Mouse (Mus musculus) forebrain, embryonic 12.5 days (tissue): ENCODE data around the gene Cdc42bpg. TPM values are rescaled to one million over a fixed set of nuclear protein-coding genes. Genes with fewer than 3 reads are reported as not detected.
A peak's percentile ranks its signal among the peaks of the same experiment; 100 is the strongest.
"Not testable (repeated sequence)": the region's sequence is repeated elsewhere in the genome, so short reads cannot be mapped to it uniquely, and the experiment has no call there.

ENCODE experiments used
- ATAC-seq: fragments of 200-750 bp; cut with Nextera tagmentation; 2 replicates; pipeline ENCODE4 v1.8.0; 2017; ENCODE audit warnings: moderate TSS enrichment; ENCODE audit not compliant: low FRiP score
- H3K27ac ChIP-seq: fragments of 300-500 bp; sonication (generic); 2 replicates; pipeline ENCODE4 v1.5.1; 2016; ENCODE audit warnings: mild to moderate bottlenecking
- H3K27me3 ChIP-seq: fragments of 300-500 bp; sonication (generic); 2 replicates; pipeline ENCODE4 v1.6.1; 2016; ENCODE audit warnings: mild to moderate bottlenecking
- H3K36me3 ChIP-seq: fragments of 300-500 bp; sonication (generic); replicated peaks from 2 replicates; pipeline ENCODE4 v1.6.1; 2016; ENCODE audit warnings: mild to moderate bottlenecking
- H3K4me1 ChIP-seq: fragments of 300-500 bp; sonication (generic); 2 replicates; pipeline ENCODE4 v1.6.1; 2016
- H3K4me2 ChIP-seq: fragments of 300-500 bp; sonication (generic); 2 replicates; pipeline ENCODE4 v1.6.1; 2016; ENCODE audit warnings: mild to moderate bottlenecking, moderate library complexity
- H3K4me3 ChIP-seq: fragments of 300-500 bp; sonication (generic); replicated peaks from 2 replicates; pipeline ENCODE4 v1.5.1; 2016; ENCODE audit warnings: mild to moderate bottlenecking
- H3K9ac ChIP-seq: fragments of 300-500 bp; sonication (generic); 2 replicates; pipeline ENCODE4 v1.6.1; 2016; ENCODE audit warnings: mild to moderate bottlenecking
- H3K9me3 ChIP-seq: fragments of 300-500 bp; sonication (generic); 2 replicates; pipeline ENCODE4 v1.6.1; 2016
- WGBS: fragments of 180-500 bp; shearing (Covaris S2); methylation state at CpG from one replicate; pipeline ENCODE4 v1.1.7; 2016; 5-methylcytosine and 5-hydroxymethylcytosine counted together
- polyA plus RNA-seq: library from polyadenylated mRNA; unstranded; fragments of >200 nt; fragmentation: Nextera tagmentation; extraction: Ambion mirVana; gene quantifications from 2 replicates; pipeline ENCODE4 v1.2.1, GENCODE M21; 2016

The Cdc42bpg gene
- polyA plus RNA-seq, 1 experiment from 2014 or later, result 0.36 TPM

DNA sequence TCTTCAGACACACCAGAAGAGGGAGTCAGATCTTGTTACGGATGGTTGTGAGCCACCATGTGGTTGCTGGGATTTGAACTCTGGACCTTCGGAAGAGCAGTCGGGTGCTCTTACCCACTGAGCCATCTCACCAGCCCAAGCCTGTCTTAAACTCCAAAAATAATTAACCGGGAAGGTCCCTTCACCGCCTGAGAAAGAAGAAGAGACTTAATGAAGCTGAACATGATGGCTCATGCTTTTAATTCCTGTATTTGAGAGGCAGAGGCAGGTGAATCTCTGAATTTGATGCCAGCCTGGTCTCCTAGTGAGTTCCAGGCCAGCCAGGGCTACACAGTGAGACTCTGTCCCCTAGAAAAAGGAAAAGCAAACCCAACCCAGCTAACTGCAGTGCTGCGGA, 15.5 kb upstream of the Cdc42bpg start:
- H3K4me3 ChIP-seq, H3K9ac ChIP-seq, H3K27ac ChIP-seq, ATAC-seq, H3K27me3 ChIP-seq, H3K4me1 ChIP-seq, H3K4me2 ChIP-seq, H3K9me3 ChIP-seq: not testable (repeated sequence)
- peaks cover 76% of the 10 kb centered on the region for H3K36me3 ChIP-seq
- 94% methylated on average over 5 of the region's 6 CpGs for WGBS

DNA sequence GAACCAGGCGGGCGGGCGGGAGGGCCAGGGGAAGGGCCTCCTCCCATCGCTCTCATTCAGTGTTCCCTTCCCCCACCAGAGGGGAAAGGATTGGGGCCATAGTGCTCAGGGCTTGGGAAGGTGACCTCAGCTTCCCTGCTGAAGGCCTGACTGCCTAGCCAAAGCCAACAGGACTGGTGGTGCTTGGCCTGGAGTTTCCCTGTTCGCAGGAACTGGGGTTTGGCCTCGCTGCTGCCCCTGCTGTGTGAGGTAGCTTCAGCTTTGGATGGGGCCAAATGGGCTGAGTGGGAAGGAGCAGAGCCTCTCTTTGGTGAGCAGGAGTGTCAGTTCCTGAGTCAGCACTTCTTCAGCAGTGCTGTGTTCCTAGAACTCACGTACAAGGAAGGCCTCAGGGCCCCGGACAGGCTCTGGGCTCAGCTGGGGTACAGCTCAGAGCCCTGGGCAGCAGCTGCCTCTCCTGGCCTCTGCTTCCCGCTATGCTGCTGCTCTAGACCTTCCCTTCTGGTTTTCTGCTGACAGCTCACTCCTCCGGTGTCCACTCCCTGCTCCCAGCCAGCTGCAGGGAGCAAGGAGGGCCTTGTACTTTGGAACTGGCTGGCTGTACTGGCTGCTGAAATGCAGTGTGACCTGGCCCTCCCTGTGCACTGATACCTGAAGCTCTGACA, 15.0 kb upstream of the Cdc42bpg start:
- Histone ChIP-seq H3K9me3 (no peaks in the 10 kb centered on the region), H3K36me3 (peaks cover 76% of the 10 kb centered on the region), H3K27me3 (no peaks in the 10 kb centered on the region), H3K4me1 (peaks cover 4% of the 10 kb centered on the region; the same call in 1 of the 2 replicates), H3K27ac (no peak overlapping the region), H3K9ac (no peak overlapping the region), H3K4me2 (no peak overlapping the region), H3K4me3 (no peak overlapping the region)
- WGBS, result 79% methylated on average over 10 of the region's 10 CpGs
- ATAC-seq, result no peak

DNA sequence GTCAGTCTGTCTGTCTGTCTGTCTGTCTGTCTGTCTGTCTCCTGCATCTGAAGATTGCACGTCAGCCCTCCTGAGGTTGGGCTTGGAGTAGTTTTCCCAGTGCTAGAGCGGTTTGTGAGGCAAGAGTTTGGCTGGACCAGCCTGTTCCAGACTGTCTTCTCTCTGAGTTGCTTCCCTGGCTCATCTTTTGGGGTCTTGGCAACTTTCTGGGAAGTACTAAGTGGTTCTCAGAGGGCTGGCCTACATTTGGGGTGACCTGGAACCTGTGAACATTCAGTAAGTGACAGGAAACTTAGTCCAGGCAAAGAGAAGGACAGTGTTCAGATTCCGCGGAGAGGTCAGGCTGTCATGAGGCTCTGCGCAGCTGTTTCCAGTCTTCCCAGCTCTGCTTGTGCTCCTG, 14.0 kb upstream of the Cdc42bpg start:
- peaks cover 76% of the 10 kb centered on the region for H3K36me3 ChIP-seq
- WGBS, result 89% methylated on average over 5 of the region's 5 CpGs

DNA sequence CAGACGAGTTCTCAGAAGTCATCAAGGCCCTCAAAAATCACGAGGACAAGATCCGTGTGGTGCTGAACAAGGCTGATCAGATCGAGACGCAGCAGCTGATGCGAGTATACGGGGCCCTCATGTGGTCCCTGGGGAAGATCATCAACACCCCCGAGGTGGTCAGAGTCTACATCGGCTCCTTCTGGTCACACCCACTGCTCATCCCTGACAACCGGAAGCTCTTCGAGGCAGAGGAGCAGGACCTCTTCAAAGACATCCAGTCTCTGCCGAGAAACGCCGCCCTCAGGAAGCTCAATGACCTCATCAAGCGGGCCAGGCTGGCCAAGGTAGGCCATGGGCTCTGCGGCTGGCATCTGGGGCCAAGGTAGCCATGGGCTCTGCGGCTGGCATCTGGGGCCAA, 12.0 kb upstream of the Cdc42bpg start:
- peaks cover 88% of the 10 kb centered on the region for H3K36me3 ChIP-seq
- ATAC-seq, result no peak
- no peak overlapping the region for H3K27ac ChIP-seq
- H3K4me1 ChIP-seq, result no peaks in the 10 kb centered on the region
- no peaks in the 10 kb centered on the region for H3K27me3 ChIP-seq
- no peak overlapping the region for H3K9ac ChIP-seq
- no peak overlapping the region for H3K4me2 ChIP-seq
- no peak overlapping the region for H3K4me3 ChIP-seq
- no peaks in the 10 kb centered on the region for H3K9me3 ChIP-seq
- 94% methylated on average over 17 of the region's 17 CpGs for WGBS

More for the DNA sequence above, 14.0 kb upstream of the Cdc42bpg start:
- H3K4me2 ChIP-seq, result no peak overlapping the region
- no peak overlapping the region for H3K9ac ChIP-seq
- no peak for ATAC-seq
- H3K27me3 ChIP-seq, result no peaks in the 10 kb centered on the region
- peaks cover 4% of the 10 kb centered on the region; the same call in 1 of the 2 replicates for H3K4me1 ChIP-seq
- no peak overlapping the region for H3K4me3 ChIP-seq
- no peaks in the 10 kb centered on the region for H3K9me3 ChIP-seq
- no peak overlapping the region for H3K27ac ChIP-seq

DNA sequence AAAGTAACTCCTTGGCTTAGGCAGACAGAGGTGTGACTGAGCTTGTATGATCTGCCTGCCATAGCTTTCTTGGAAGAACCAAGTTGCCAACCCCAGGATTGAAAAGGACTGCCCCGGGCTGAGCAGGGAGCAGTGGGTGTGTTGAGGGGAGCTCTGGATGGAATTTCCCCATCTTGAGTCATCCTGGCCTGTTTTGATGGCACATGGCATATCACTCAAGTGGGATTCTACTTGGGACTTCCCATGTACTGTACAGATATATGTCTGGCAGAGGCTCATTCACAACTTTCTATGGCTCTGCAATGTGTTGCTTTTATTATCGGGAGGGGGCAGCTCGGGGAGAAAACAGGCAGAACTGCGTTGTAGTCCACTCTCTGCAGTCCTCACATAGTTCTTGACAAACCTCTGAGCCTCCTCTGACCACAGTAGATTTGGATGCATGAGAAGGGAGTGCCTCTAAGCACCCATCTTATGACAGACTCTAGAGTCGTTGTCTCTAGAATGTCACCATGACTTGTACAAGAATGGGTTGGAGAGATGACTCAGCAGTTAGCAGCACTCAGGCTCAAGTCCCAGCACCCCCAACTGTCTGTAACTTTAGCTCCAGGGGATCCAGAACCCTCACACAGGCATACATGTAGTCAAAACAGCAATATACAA, 9.6 kb upstream of the Cdc42bpg start:
- Histone ChIP-seq H3K27me3 (no peaks in the 10 kb centered on the region), H3K4me3 (no peak overlapping the region), H3K36me3 (peaks cover 85% of the 10 kb centered on the region), H3K4me1 (no peaks in the 10 kb centered on the region), H3K27ac (no peak overlapping the region), H3K9me3 (no peaks in the 10 kb centered on the region), H3K4me2 (no peak overlapping the region), H3K9ac (no peak overlapping the region)
- WGBS, result 90% methylated on average over 5 of the region's 5 CpGs
- no peak for ATAC-seq

DNA sequence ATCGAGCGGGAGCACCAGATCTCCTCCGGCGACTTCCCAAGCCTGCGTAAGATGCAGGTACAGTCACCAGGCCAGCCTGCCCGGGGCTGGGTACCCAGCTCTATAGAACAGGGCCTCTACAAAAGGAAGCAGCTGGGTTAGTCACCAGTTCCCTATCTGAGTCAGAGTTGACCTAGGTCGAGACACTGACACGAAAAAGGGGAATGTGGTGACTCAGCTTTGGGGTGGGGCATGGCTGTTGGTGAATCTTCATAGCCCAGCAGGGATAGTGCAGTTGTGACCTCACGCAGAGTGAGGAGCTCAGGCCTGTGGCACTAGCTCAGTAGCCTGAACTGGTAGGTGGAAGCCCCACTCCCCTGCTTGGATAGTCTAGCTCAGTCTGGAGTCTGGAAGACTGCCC, 8.6 kb upstream of the Cdc42bpg start:
- ATAC-seq, result no peak
- no peak overlapping the region for H3K27ac ChIP-seq
- H3K4me2 ChIP-seq, result no peak overlapping the region
- H3K27me3 ChIP-seq, result no peaks in the 10 kb centered on the region
- H3K9ac ChIP-seq, result no peak overlapping the region
- 89% methylated on average over 9 of the region's 9 CpGs for WGBS
- no peaks in the 10 kb centered on the region for H3K9me3 ChIP-seq
- H3K36me3 ChIP-seq, result peaks cover 77% of the 10 kb centered on the region
- no peaks in the 10 kb centered on the region for H3K4me1 ChIP-seq
- H3K4me3 ChIP-seq, result no peak overlapping the region

DNA sequence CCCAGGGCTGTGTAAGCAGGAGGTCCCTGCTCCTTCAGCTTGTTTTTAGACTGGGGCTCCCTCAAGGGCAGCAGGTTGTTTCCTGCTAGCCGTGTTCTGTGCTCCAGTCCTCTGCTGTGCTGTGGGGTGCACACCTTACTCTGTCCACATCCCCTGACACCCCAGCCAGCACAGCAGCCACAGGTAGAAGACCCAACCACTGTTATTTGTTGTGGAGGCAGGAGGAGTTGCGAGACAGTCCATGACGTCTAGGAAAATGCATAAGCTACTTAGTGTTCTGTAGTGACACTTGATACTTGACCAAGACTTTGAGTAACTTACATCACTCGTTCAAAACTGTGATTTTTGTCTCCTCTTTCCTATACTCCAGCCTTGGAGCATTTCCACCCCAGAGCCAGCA, 7.3 kb upstream of the Cdc42bpg start:
- no peaks in the 10 kb centered on the region for H3K4me1 ChIP-seq
- no peak overlapping the region for H3K4me2 ChIP-seq
- H3K9ac ChIP-seq, result no peak overlapping the region
- ATAC-seq, result no peak
- 85% methylated on average over 4 of the region's 4 CpGs for WGBS
- no peaks in the 10 kb centered on the region for H3K27me3 ChIP-seq
- no peaks in the 10 kb centered on the region for H3K9me3 ChIP-seq
- H3K36me3 ChIP-seq, result peaks cover 68% of the 10 kb centered on the region
- H3K27ac ChIP-seq, result no peak overlapping the region
- no peak overlapping the region for H3K4me3 ChIP-seq

DNA sequence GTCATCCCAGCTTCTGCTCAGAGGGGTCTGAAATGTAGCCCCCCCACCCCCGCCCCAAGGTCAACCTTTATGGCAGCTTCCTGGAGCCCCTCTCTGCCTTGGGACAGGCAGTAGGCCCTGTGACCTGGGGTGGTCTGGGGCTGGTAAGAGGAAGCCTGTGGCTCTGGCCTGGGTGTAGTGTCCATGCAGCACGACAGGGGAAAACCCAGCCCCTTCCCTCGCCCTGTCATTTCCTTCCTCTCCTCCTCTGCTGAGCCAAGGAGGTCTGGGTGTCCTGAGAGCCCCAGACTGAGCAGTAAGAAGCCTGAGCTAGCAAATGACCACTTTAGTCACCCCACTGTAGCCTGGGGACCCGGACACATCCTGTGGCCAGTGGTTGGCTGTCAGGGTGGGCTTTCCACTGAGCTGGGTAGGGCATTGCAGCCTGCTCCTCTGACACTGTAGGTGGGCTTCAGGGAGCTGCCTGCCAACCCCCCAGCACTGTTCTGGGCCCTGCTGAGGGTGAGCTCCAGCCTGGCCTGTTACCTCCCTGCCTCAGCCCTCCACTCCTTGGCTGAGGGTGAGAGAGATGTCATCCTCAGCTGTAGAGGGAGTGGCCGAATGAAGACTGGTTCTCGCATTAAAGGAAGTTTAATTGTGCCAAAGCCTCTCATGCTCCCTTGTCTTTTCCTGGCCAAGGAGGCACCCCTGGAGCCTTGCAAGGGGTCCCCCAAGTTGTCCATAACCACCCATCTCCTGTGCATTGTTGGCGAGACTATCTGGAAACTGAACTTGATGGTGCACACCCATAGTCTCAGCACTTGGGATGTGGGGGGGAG, 6.6 kb upstream of the Cdc42bpg start:
- no peak overlapping the region for H3K27ac ChIP-seq
- H3K4me1 ChIP-seq, result no peaks in the 10 kb centered on the region
- no peaks in the 10 kb centered on the region for H3K27me3 ChIP-seq

DNA sequence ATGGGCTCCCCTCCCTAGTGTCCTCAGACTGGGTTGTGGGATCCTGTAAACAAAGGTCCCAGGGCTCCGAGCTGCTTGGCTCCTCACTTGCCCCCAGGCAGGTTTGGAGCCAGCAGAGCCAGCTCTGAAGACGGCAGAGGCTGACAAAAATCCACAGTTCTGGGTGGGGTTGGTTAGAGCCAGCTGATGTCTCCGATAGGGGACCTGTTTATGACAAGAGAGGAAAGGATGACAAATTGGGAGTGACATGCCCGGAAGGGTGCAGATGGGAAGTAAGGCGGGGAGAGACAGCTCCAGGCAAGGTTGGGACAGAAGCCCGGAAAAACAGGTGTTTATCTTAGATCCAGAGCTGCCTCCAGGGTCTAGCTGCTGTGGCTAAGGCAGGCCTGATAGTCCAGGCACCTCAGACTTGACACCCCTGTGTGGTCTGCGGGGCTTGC, 5.8 kb upstream of the Cdc42bpg start:
- Histone ChIP-seq H3K9me3 (no peaks in the 10 kb centered on the region), H3K27me3 (no peaks in the 10 kb centered on the region), H3K27ac (0 out of 2 replicates have a peak overlapping the region, but pooled peaks have one; percentile 25), H3K4me1 (no peaks in the 10 kb centered on the region), H3K36me3 (peaks cover 54% of the 10 kb centered on the region), H3K4me2 (no peak overlapping the region), H3K4me3 (no peak overlapping the region), H3K9ac (no peak overlapping the region)
- WGBS, result 80% methylated on average over 7 of the region's 7 CpGs
- ATAC-seq, result no peak

More for the DNA sequence above, 6.6 kb upstream of the Cdc42bpg start:
- Histone ChIP-seq H3K36me3 (peaks cover 62% of the 10 kb centered on the region), H3K9me3 (no peaks in the 10 kb centered on the region), H3K4me3 (no peak overlapping the region), H3K9ac (no peak overlapping the region), H3K4me2 (no peak overlapping the region)
- no peak; the same call in 1 of the 2 replicates for ATAC-seq
- 91% methylated on average over 7 of the region's 7 CpGs for WGBS

DNA sequence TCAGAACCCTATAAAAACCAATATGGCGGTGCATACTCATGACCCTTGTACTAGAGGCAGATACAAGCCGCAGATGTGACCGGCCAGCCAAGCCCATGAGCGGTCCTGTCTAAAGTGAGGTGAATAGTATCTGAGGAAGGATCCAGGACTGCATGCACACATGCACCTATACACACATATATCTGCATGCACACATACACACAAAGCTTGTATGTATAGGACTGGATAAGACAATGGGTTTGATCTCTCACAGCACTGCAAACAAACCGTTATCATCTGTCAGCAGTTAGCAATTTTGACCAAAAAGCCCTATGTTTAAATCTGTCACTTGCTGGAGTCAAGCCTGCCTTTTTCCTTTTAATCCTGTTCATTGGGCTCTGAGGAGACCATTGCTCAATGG, 4.1 kb upstream of the Cdc42bpg start:
- H3K27me3 ChIP-seq, result no peaks in the 10 kb centered on the region
- ATAC-seq, result no peak
- H3K4me2 ChIP-seq, result no peak overlapping the region
- H3K27ac ChIP-seq, result no peak overlapping the region
- H3K4me1 ChIP-seq, result peaks cover 5% of the 10 kb centered on the region
- H3K36me3 ChIP-seq, result peaks cover 37% of the 10 kb centered on the region
- H3K9ac ChIP-seq, result no peak overlapping the region
- 92% methylated on average over 5 of the region's 5 CpGs for WGBS
- H3K9me3 ChIP-seq, result no peaks in the 10 kb centered on the region
- H3K4me3 ChIP-seq, result no peak overlapping the region

DNA sequence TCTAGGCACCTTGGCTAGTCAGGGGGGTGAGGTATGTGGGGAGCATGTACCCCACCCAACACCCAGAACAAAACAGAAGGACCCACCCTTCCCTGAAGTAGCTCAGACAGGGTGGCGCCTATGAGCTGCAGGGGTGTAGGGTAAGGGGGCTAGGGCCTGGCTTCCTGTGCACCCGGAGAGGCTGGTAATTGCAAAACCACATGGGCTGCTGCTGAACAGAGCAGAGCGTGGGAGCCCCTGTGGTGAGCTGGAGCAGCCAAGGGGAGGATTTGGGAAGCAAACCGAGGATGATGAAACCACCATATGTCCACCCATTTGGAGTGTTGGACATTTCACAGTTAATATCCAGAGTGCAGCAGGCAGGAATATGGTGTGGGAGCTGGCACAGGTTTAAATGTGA, 3.7 kb upstream of the Cdc42bpg start:
- Histone ChIP-seq H3K4me2 (no peak overlapping the region), H3K4me3 (no peak overlapping the region), H3K36me3 (peaks cover 33% of the 10 kb centered on the region), H3K4me1 (peaks cover 7% of the 10 kb centered on the region), H3K9ac (no peak overlapping the region), H3K27me3 (no peaks in the 10 kb centered on the region), H3K9me3 (no peaks in the 10 kb centered on the region), H3K27ac (no peak overlapping the region)
- ATAC-seq, result no peak
- WGBS, result 52% methylated on average over 4 of the region's 4 CpGs

DNA sequence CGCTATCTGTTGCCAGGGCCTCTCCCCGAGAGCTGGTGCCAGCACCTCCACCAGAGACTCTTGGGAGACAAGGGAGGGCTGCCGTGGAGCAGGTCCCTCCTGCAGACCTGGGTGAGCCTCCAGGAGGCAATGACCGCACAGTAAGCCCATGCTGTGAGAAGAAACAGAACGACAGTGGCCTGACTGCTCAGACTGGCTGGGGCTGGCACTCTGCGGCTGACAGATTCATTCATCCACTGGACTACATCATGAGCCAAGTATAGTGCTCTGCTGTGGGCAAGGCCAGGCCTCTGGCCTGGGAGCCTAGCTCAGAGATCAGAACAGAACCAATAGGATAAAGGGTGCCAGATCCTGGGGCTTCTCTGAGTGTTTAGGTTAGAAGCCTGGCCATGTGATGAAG, 2.4 kb upstream of the Cdc42bpg start:
- Histone ChIP-seq H3K4me1 (peaks cover 7% of the 10 kb centered on the region), H3K27ac (no peak overlapping the region)
- 78% methylated on average over 6 of the region's 6 CpGs for WGBS

More for the DNA sequence above, 2.4 kb upstream of the Cdc42bpg start:
- H3K4me2 ChIP-seq, result no peak overlapping the region
- no peaks in the 10 kb centered on the region for H3K9me3 ChIP-seq
- H3K27me3 ChIP-seq, result no peaks in the 10 kb centered on the region
- no peak overlapping the region for H3K9ac ChIP-seq
- H3K36me3 ChIP-seq, result peaks cover 20% of the 10 kb centered on the region
- H3K4me3 ChIP-seq, result no peak overlapping the region
- ATAC-seq, result no peak
